Mouse (Mus musculus) kidney, adult 2 months (tissue): Measurements from ENCODE around the gene Rtf2.

ENCODE experiments used
- CTCF ChIP-seq: fragments of 200-500 bp; conservative IDR thresholded peaks from 2 replicates; pipeline ENCODE4 v1.5.1; 2011; ENCODE audit warnings: low read depth, mild to moderate bottlenecking, control low read depth, low read length, moderate library complexity, mixed read lengths; ENCODE audit not compliant: insufficient read depth, insufficient read length
- POLR2A ChIP-seq: fragments of 200-500 bp; IDR thresholded peaks from one replicate; pipeline ENCODE4 v1.6.1; 2011; ENCODE audit warnings: low read depth, low read length, control low read depth

- TF ChIP-seq CTCF (no peak), POLR2A (no peak)
Observed at GRCm38 (mm10) chr2:172462813-172463212, 22.5 kb downstream of the Rtf2 start.
